Mouse (Mus musculus): ENCODE results near the gene Taar8c. TPM values are rescaled to one million over a fixed set of nuclear protein-coding genes. Genes with fewer than 3 reads are reported as not detected.
"Not testable (repeated sequence)": the region's sequence is repeated elsewhere in the genome, so short reads cannot be mapped to it uniquely, and the experiment has no call there.

Gene Taar8c
- polyA plus RNA-seq, 1 experiment from 2014 or later = not detected

- Histone ChIP-seq H3K4me1 (replicated peaks) (no peaks in the 10 kb centered on the region), H3K9ac (no peak overlapping the region), H3K9me3 (no peaks in the 10 kb centered on the region), H3K36me3 (no peaks in the 10 kb centered on the region), H3K4me2 (no peak overlapping the region), H3K27me3 (no peaks in the 10 kb centered on the region), H3K27ac (replicated peaks) (no peak overlapping the region), H3K4me3 (no peak overlapping the region)
- WGBS = 67% methylated on average over 3 of the region's 3 CpGs
- no peak for ATAC-seq (ENCODE audit: low FRiP score, low read depth)
These were observed 6.5 kb upstream of the Taar8c start for GRCm38 (mm10) chr10:24108236-24108635.

GRCm38 (mm10) chr10:24107747-24108146 is 6.0 kb upstream of the Taar8c start:
- H3K4me3 ChIP-seq = no peak overlapping the region
- no peak overlapping the region for H3K27ac ChIP-seq (replicated peaks)
- no peaks in the 10 kb centered on the region for H3K36me3 ChIP-seq
- H3K4me2 ChIP-seq = no peak overlapping the region
- ATAC-seq (ENCODE audit: low FRiP score, low read depth) = no peak
- H3K27me3 ChIP-seq = no peaks in the 10 kb centered on the region
- H3K4me1 ChIP-seq (replicated peaks) = no peaks in the 10 kb centered on the region
- WGBS = 76% methylated on average over 5 of the region's 5 CpGs
- H3K9ac ChIP-seq = no peak overlapping the region
- H3K9me3 ChIP-seq = no peaks in the 10 kb centered on the region

- H3K4me3 ChIP-seq; H3K9me3 ChIP-seq; H3K9ac ChIP-seq; H3K4me2 ChIP-seq; H3K27me3 ChIP-seq; H3K4me1 ChIP-seq (replicated peaks); ATAC-seq (ENCODE audit: low FRiP score, low read depth); H3K27ac ChIP-seq (replicated peaks); H3K36me3 ChIP-seq: not testable (repeated sequence)
- 63% methylated on average over 1 of the region's 1 CpGs for WGBS
These were observed 1.6 kb upstream of the Taar8c start for GRCm38 (mm10) chr10:24103299-24103698.

- not testable (repeated sequence) for H3K9me3 ChIP-seq; H3K36me3 ChIP-seq; H3K27me3 ChIP-seq; H3K4me3 ChIP-seq; H3K4me1 ChIP-seq (replicated peaks); ATAC-seq (ENCODE audit: low FRiP score, low read depth); H3K9ac ChIP-seq; H3K27ac ChIP-seq (replicated peaks); H3K4me2 ChIP-seq
- WGBS = 70% methylated on average over 2 of the region's 2 CpGs
These were observed 4.7 kb downstream of the Taar8c start for GRCm38 (mm10) chr10:24097010-24097409.

- WGBS = 71% methylated on average over 2 of the region's 2 CpGs
- Histone ChIP-seq H3K27me3 (no peaks in the 10 kb centered on the region), H3K4me1 (replicated peaks) (no peaks in the 10 kb centered on the region), H3K4me2 (no peak within 1 kb of the TSS), H3K36me3 (no peaks in the 10 kb centered on the region), H3K4me3 (no peak within 1 kb of the TSS), H3K9ac (no peak within 1 kb of the TSS), H3K9me3 (no peaks in the 10 kb centered on the region), H3K27ac (replicated peaks) (no peak within 1 kb of the TSS)
- no peak for ATAC-seq (ENCODE audit: low FRiP score, low read depth)
These were observed 9.5 kb downstream of the Taar8c start, which contains the start of gene Taar8b for GRCm38 (mm10) chr10:24092194-24092593. Taar8b (minus strand) TSS chr10:24092294.

GRCm38 (mm10) chr10:24087168-24087567 is 14.5 kb downstream of the Taar8c start:
- no peaks in the 10 kb centered on the region for H3K9me3 ChIP-seq
- 100% methylated on average over 2 of the region's 2 CpGs for WGBS

GRCm38 (mm10) chr10:24086555-24086954 is 15.2 kb downstream of the Taar8c start:
- H3K27me3 ChIP-seq = no peaks in the 10 kb centered on the region
- H3K4me1 ChIP-seq (replicated peaks) = no peaks in the 10 kb centered on the region
- no peak overlapping the region for H3K27ac ChIP-seq (replicated peaks)
- no peaks in the 10 kb centered on the region for H3K9me3 ChIP-seq
- no peak overlapping the region for H3K9ac ChIP-seq
- 84% methylated on average over 5 of the region's 5 CpGs for WGBS
- ATAC-seq (ENCODE audit: low FRiP score, low read depth) = no peak
- no peak overlapping the region for H3K4me2 ChIP-seq
- no peaks in the 10 kb centered on the region for H3K36me3 ChIP-seq
- no peak overlapping the region for H3K4me3 ChIP-seq

More at GRCm38 (mm10) chr10:24087168-24087567, 14.5 kb downstream of the Taar8c start:
- H3K4me3 ChIP-seq = no peak overlapping the region
- H3K27me3 ChIP-seq = no peaks in the 10 kb centered on the region
- H3K4me2 ChIP-seq = no peak overlapping the region
- H3K27ac ChIP-seq (replicated peaks) = no peak overlapping the region
- H3K4me1 ChIP-seq (replicated peaks) = no peaks in the 10 kb centered on the region
- ATAC-seq (ENCODE audit: low FRiP score, low read depth) = no peak
- no peak overlapping the region for H3K9ac ChIP-seq
- no peaks in the 10 kb centered on the region for H3K36me3 ChIP-seq

- WGBS = 62% methylated on average over 5 of the region's 5 CpGs
- Histone ChIP-seq H3K9ac (no peak overlapping the region), H3K27me3 (no peaks in the 10 kb centered on the region), H3K9me3 (no peaks in the 10 kb centered on the region), H3K36me3 (no peaks in the 10 kb centered on the region), H3K4me2 (no peak overlapping the region), H3K4me3 (no peak overlapping the region), H3K27ac (replicated peaks) (no peak overlapping the region), H3K4me1 (replicated peaks) (no peaks in the 10 kb centered on the region)
- ATAC-seq (ENCODE audit: low FRiP score, low read depth) = no peak
These were observed 15.8 kb downstream of the Taar8c start for GRCm38 (mm10) chr10:24085936-24086335.

GRCm38 (mm10) chr10:24080166-24080565 is 21.5 kb downstream of the Taar8c start:
- 49% methylated on average over 3 of the region's 3 CpGs for WGBS

GRCm38 (mm10) chr10:24076200-24076599 is 25.5 kb downstream of the Taar8c start, which contains the start of gene Taar8a:
Taar8a (plus strand) TSS chr10:24076500.
- not testable (repeated sequence) for H3K4me3 ChIP-seq; ATAC-seq (ENCODE audit: low FRiP score, low read depth); H3K27ac ChIP-seq (replicated peaks)

More at GRCm38 (mm10) chr10:24080166-24080565, 21.5 kb downstream of the Taar8c start:
- H3K9me3 ChIP-seq = no peaks in the 10 kb centered on the region
- no peaks in the 10 kb centered on the region for H3K27me3 ChIP-seq
- no peak overlapping the region for H3K27ac ChIP-seq (replicated peaks)
- H3K9ac ChIP-seq = no peak overlapping the region
- H3K4me1 ChIP-seq (replicated peaks) = no peaks in the 10 kb centered on the region
- ATAC-seq (ENCODE audit: low FRiP score, low read depth) = no peak
- H3K4me3 ChIP-seq = no peak overlapping the region
- H3K4me2 ChIP-seq = no peak overlapping the region
- no peaks in the 10 kb centered on the region for H3K36me3 ChIP-seq

GRCm38 (mm10) chr10:24074751-24075150 is 27.0 kb downstream of the Taar8c start:
- not testable (repeated sequence) for H3K4me2 ChIP-seq; H3K9ac ChIP-seq; H3K27me3 ChIP-seq; H3K4me1 ChIP-seq (replicated peaks); H3K36me3 ChIP-seq; H3K4me3 ChIP-seq; H3K27ac ChIP-seq (replicated peaks); H3K9me3 ChIP-seq; ATAC-seq (ENCODE audit: low FRiP score, low read depth)
- WGBS = 56% methylated on average over 2 of the region's 2 CpGs

More at GRCm38 (mm10) chr10:24076200-24076599, 25.5 kb downstream of the Taar8c start, which contains the start of gene Taar8a:
- H3K4me2 ChIP-seq; H3K27me3 ChIP-seq; H3K9ac ChIP-seq; H3K9me3 ChIP-seq; H3K4me1 ChIP-seq (replicated peaks); H3K36me3 ChIP-seq: not testable (repeated sequence)
- 85% methylated on average over 2 of the region's 4 CpGs for WGBS

GRCm38 (mm10) chr10:24058986-24059385 is 42.7 kb downstream of the Taar8c start:
- H3K27ac ChIP-seq (replicated peaks) = no peak overlapping the region
- H3K9ac ChIP-seq = no peak overlapping the region
- H3K36me3 ChIP-seq = no peaks in the 10 kb centered on the region
- no peak overlapping the region for H3K4me3 ChIP-seq
- H3K4me2 ChIP-seq = no peak overlapping the region
- WGBS = 88% methylated on average over 3 of the region's 3 CpGs
- no peak for ATAC-seq (ENCODE audit: low FRiP score, low read depth)
- H3K27me3 ChIP-seq = no peaks in the 10 kb centered on the region
- H3K9me3 ChIP-seq = no peaks in the 10 kb centered on the region
- H3K4me1 ChIP-seq (replicated peaks) = no peaks in the 10 kb centered on the region

- no peaks in the 10 kb centered on the region for H3K36me3 ChIP-seq
- no peak overlapping the region for H3K27ac ChIP-seq (replicated peaks)
- H3K9ac ChIP-seq = no peak overlapping the region
- no peaks in the 10 kb centered on the region for H3K9me3 ChIP-seq
- no peak overlapping the region for H3K4me2 ChIP-seq
- 91% methylated on average over 5 of the region's 5 CpGs for WGBS
- ATAC-seq (ENCODE audit: low FRiP score, low read depth) = no peak
- H3K4me3 ChIP-seq = no peak overlapping the region
- no peaks in the 10 kb centered on the region for H3K27me3 ChIP-seq
- H3K4me1 ChIP-seq (replicated peaks) = no peaks in the 10 kb centered on the region
These were observed 49.7 kb downstream of the Taar8c start for GRCm38 (mm10) chr10:24052039-24052438.

Data from hindbrain, embryonic 15.5 days (tissue).